Mouse (Mus musculus): Measurements from ENCODE around the gene Ptpn7. TPM values are rescaled to one million over a fixed set of nuclear protein-coding genes. Genes with fewer than 3 reads are reported as not detected.
"Not testable (repeated sequence)": the region's sequence is repeated elsewhere in the genome, so short reads cannot be mapped to it uniquely, and the experiment has no call there.

Ptpn7 gene
- total RNA-seq, 2 experiments from 2014 or later: 0.47 to 0.52 TPM

DNA sequence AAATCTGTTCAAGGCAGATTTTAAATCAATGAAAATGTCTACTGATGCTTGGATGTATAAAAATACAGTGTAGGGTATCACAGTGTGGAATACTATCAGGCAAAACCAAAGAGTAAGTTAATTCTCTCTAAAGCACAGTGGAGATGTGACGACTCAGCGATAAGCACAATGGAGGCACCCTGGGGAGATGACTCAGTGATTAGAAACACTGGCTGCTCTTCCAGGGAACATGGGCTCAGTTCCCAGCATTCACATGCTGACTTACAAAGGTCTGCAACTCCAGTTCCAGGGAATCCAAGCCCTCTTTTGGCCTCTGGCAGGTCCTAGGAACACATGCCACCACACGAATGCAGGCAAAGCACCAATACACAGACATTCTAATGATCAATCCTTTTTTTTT, 55.7 kb downstream of the Ptpn7 start:
- peak; percentile 61 for DNase-seq

DNA sequence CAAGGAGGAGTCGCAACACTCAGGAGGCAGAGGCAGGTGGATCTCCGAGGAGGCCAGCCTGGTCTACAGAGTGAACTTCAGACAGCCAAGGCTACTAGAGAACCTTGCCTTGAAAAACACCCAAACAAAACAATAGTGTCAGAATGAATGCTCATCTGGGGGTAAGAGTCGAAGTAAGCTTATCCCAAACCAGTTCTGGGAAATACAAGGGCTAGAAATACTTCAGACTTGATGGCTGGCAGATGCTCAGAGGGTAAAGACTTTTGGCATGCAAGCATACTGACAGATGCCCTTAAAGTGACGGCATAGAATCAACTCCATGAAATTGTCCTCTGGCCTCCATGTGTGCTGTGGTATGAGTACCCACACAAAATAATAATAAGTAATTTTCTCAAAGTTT, 56.7 kb downstream of the Ptpn7 start:
- DNase-seq: no peak

GRCm38 (mm10) chr1:135194335-135194734, 61.8 kb downstream of the Ptpn7 start:
- not testable (repeated sequence) for DNase-seq

Other genes starting within 250 kb of the Ptpn7 start
- gene Ppp1r12b, start 176.8 kb upstream of the Ptpn7 start, total RNA-seq (2021): 100 to 1,000 TPM; 118 to 124 TPM
- gene Ube2t, start 170.1 kb upstream of the Ptpn7 start, total RNA-seq (2021): 10 to 100 TPM; 22.6 to 24.2 TPM
- 1 to 10 TPM; 8.6 to 9.4 TPM for gene Lgr6, start 27.4 kb upstream of the Ptpn7 start, total RNA-seq (2021)
- gene Arl8a, start 14.1 kb downstream of the Ptpn7 start, total RNA-seq (2021): 10 to 100 TPM; 33.5 to 36.8 TPM
- gene Gpr37l1, start 35.0 kb downstream of the Ptpn7 start, total RNA-seq (2021): under 1 TPM in 1 of 2 experiments, not detected in 1; 0.18 TPM
- gene Elf3, start 125.9 kb downstream of the Ptpn7 start, total RNA-seq (2021): under 1 TPM; 0.50 to 0.74 TPM
- 10 to 100 TPM; 18.9 to 23.3 TPM for gene Rnpep, start 151.4 kb downstream of the Ptpn7 start, total RNA-seq (2021)
- gene Timm17a, start 181.1 kb downstream of the Ptpn7 start, total RNA-seq (2021): 100 to 1,000 TPM; 392 to 414 TPM
- gene Lmod1, start 192.1 kb downstream of the Ptpn7 start, total RNA-seq (2021): 1 to 10 TPM; 1.4 to 1.6 TPM
- 10 to 100 TPM; 14.2 to 14.4 TPM for gene Shisa4, start 242.5 kb downstream of the Ptpn7 start, total RNA-seq (2021)

Measured in heart, postnatal 4 days (tissue).